In genomic region chr3:87960191-87960585, GRCm38 (mm10) we compare ENCODE assay signal across 1 mouse cellular context.
TF ChIP-seq lines count a peak whose summit lies in the region.

No protein-coding gene starts in this region.

TF ChIP-seq in myocyte, 11 proteins besides CTCF, POLR2A, EP300 and RAD21 (continued from another document):
- no peak for TF ChIP-seq SRF (IDR thresholded peaks at IDR 0.05; ENCODE audit: control insufficient read depth, insufficient read length, low read depth)
